Mouse (Mus musculus) kidney, postnatal 0 days (tissue): Measurements from ENCODE around the gene Gm10718. TPM values are rescaled to one million over a fixed set of nuclear protein-coding genes. Genes with fewer than 3 reads are reported as not detected.
"Not testable (repeated sequence)": the region's sequence is repeated elsewhere in the genome, so short reads cannot be mapped to it uniquely, and the experiment has no call there.

ENCODE experiments used
- ATAC-seq: fragments of 200-750 bp; cut with Nextera tagmentation; replicated peaks from 2 replicates; pipeline ENCODE4 v1.8.0; 2017; ENCODE audit warnings: low read depth, moderate number of reproducible peaks, moderate TSS enrichment, moderate library complexity; ENCODE audit not compliant: low FRiP score
- DNase-seq: peaks from one replicate; pipeline ENCODE4 v3.0.0-alpha.2; 2016; ENCODE audit warnings: low spot score
- H3K27ac ChIP-seq: fragments of 300-500 bp; sonication (generic); 2 replicates; pipeline ENCODE4 v1.5.1; 2014; ENCODE audit warnings: mild to moderate bottlenecking
- H3K27me3 ChIP-seq: fragments of 300-500 bp; sonication (generic); 2 replicates; pipeline ENCODE4 v1.6.1; 2014; ENCODE audit warnings: low read length, mixed read lengths; ENCODE audit not compliant: insufficient read depth
- H3K36me3 ChIP-seq: fragments of 300-500 bp; sonication (generic); 2 replicates; pipeline ENCODE4 v1.6.1; 2014; ENCODE audit warnings: low read length, mixed read lengths; ENCODE audit not compliant: insufficient read depth
- H3K4me1 ChIP-seq: fragments of 300-500 bp; sonication (generic); replicated peaks from 2 replicates; pipeline ENCODE4 v1.6.1; 2014; ENCODE audit warnings: antibody characterized with exemption, low read length, mixed read lengths; ENCODE audit not compliant: insufficient read depth
- H3K4me2 ChIP-seq: fragments of 300-500 bp; sonication (generic); 2 replicates; pipeline ENCODE4 v1.6.1; 2014; ENCODE audit warnings: mild to moderate bottlenecking, low read length, moderate library complexity, mixed read lengths
- H3K4me3 ChIP-seq: fragments of 300-500 bp; sonication (generic); replicated peaks from 2 replicates; pipeline ENCODE4 v1.5.1; 2014; ENCODE audit warnings: low read depth, low read length
- H3K9ac ChIP-seq: fragments of 300-500 bp; sonication (generic); 2 replicates; pipeline ENCODE4 v1.6.1; 2014; ENCODE audit warnings: low read depth, low read length
- H3K9me3 ChIP-seq: fragments of 300-500 bp; sonication (generic); replicated peaks from 2 replicates; pipeline ENCODE4 v1.6.1; 2016; ENCODE audit warnings: low read length, inconsistent platforms, mixed read lengths
- WGBS: fragments of 180-500 bp; shearing (Covaris S2); extraction: QIAGEN DNeasy Blood & Tissue Kit; methylation state at CpG from one replicate; pipeline ENCODE4 v1.1.7; 2014; 5-methylcytosine and 5-hydroxymethylcytosine counted together
- polyA plus RNA-seq: library from polyadenylated mRNA; unstranded; fragments of >200 nt; fragmentation: Nextera tagmentation; extraction: Ambion mirVana; gene quantifications from 2 replicates; pipeline ENCODE4 v1.2.1, GENCODE M21; 2015

Gm10718 gene
- 0.30 TPM in 1 of 2 replicates, not detected in the other for polyA plus RNA-seq

GRCm38 (mm10) chr9:3023312-3023984 lies at the start of gene Gm10718:
TSS of gene Gm10718 (plus strand) at chr9:3023547.
- H3K36me3 ChIP-seq, H3K27me3 ChIP-seq, H3K4me3 ChIP-seq, H3K27ac ChIP-seq, H3K9ac ChIP-seq, ATAC-seq, H3K4me2 ChIP-seq, H3K9me3 ChIP-seq, H3K4me1 ChIP-seq, DNase-seq: not testable (repeated sequence)
- WGBS: 74% methylated on average over 9 of the region's 13 CpGs

GRCm38 (mm10) chr9:3000445-3000972 lies 22.8 kb upstream of the Gm10718 start, which contains the start of gene Gm10722:
TSS of gene Gm10722 (plus strand) at chr9:3000922.
- peak; percentile 7 for DNase-seq
- H3K27ac ChIP-seq, H3K9ac ChIP-seq, H3K4me3 ChIP-seq, H3K36me3 ChIP-seq, H3K9me3 ChIP-seq, H3K4me1 ChIP-seq, ATAC-seq, H3K27me3 ChIP-seq, H3K4me2 ChIP-seq: not testable (repeated sequence)
- WGBS: 72% methylated on average over 12 of the region's 12 CpGs

- DNase-seq, ATAC-seq, H3K4me2 ChIP-seq, H3K9me3 ChIP-seq, H3K27ac ChIP-seq, H3K9ac ChIP-seq, H3K4me1 ChIP-seq, H3K4me3 ChIP-seq, H3K27me3 ChIP-seq, H3K36me3 ChIP-seq: not testable (repeated sequence)
- WGBS: 66% methylated on average over 8 of the region's 8 CpGs
Observed at GRCm38 (mm10) chr9:3001006-3001405, 22.3 kb upstream of the Gm10718 start.

- H3K4me1 ChIP-seq, H3K27ac ChIP-seq, H3K9ac ChIP-seq, H3K9me3 ChIP-seq, H3K36me3 ChIP-seq, H3K4me3 ChIP-seq, H3K27me3 ChIP-seq, H3K4me2 ChIP-seq: not testable (repeated sequence)
- 62% methylated on average over 8 of the region's 11 CpGs for WGBS
- peak; percentile 83 for ATAC-seq
- DNase-seq: peak; percentile 3
Observed at GRCm38 (mm10) chr9:3001948-3002659, 21.2 kb upstream of the Gm10718 start.

GRCm38 (mm10) chr9:3002794-3003396 lies 20.5 kb upstream of the Gm10718 start, which contains the start of gene Gm11168:
TSS of gene Gm11168 (plus strand) at chr9:3003346.
- H3K36me3 ChIP-seq, H3K27ac ChIP-seq, H3K4me3 ChIP-seq, H3K4me2 ChIP-seq, H3K9me3 ChIP-seq, H3K9ac ChIP-seq, H3K27me3 ChIP-seq, H3K4me1 ChIP-seq, DNase-seq, ATAC-seq: not testable (repeated sequence)
- WGBS: 68% methylated on average over 6 of the region's 14 CpGs

- not testable (repeated sequence) for H3K4me1 ChIP-seq
Observed at GRCm38 (mm10) chr9:3006179-3006578, 17.2 kb upstream of the Gm10718 start.

GRCm38 (mm10) chr9:3006636-3007035 lies 16.7 kb upstream of the Gm10718 start:
- whole genome bisulfite sequencing: 78% methylated on average over 8 of the region's 8 CpGs
- H3K9ac ChIP-seq, H3K4me1 ChIP-seq, H3K36me3 ChIP-seq, DNase-seq, H3K27ac ChIP-seq, H3K27me3 ChIP-seq, H3K4me3 ChIP-seq, H3K9me3 ChIP-seq, H3K4me2 ChIP-seq: not testable (repeated sequence)
- peak; percentile 72 for ATAC-seq

More at GRCm38 (mm10) chr9:3006179-3006578, 17.2 kb upstream of the Gm10718 start:
- not testable (repeated sequence) for H3K36me3 ChIP-seq, DNase-seq, H3K9me3 ChIP-seq, H3K27ac ChIP-seq, H3K27me3 ChIP-seq, H3K4me2 ChIP-seq, H3K9ac ChIP-seq, ATAC-seq, H3K4me3 ChIP-seq
- 80% methylated on average over 1 of the region's 5 CpGs for WGBS

GRCm38 (mm10) chr9:3007272-3007671 lies 16.1 kb upstream of the Gm10718 start:
- H3K4me3 ChIP-seq, H3K4me2 ChIP-seq, H3K9ac ChIP-seq, H3K27ac ChIP-seq, H3K9me3 ChIP-seq, H3K27me3 ChIP-seq, H3K4me1 ChIP-seq, H3K36me3 ChIP-seq: not testable (repeated sequence)
- WGBS: 76% methylated on average over 6 of the region's 9 CpGs
- peak; percentile 16 for DNase-seq
- ATAC-seq: 0 out of 2 replicates have a peak, but pooled peaks have one; percentile 20

GRCm38 (mm10) chr9:3009331-3009730 lies 14.0 kb upstream of the Gm10718 start:
- H3K9me3 ChIP-seq, H3K4me2 ChIP-seq, H3K4me1 ChIP-seq, H3K27me3 ChIP-seq, H3K4me3 ChIP-seq, H3K27ac ChIP-seq, DNase-seq, H3K9ac ChIP-seq, H3K36me3 ChIP-seq: not testable (repeated sequence)
- peak; percentile 51 for ATAC-seq
- no CpG with 5 or more reads among the region's 5 CpGs for WGBS
